Mouse (Mus musculus): ENCODE results near the gene Fam136a. TPM values are rescaled to one million over a fixed set of nuclear protein-coding genes. Genes with fewer than 3 reads are reported as not detected.

Gene Fam136a
- total and polyA plus RNA-seq, 3 experiments = 152 to 339 (median 160) TPM

DNA sequence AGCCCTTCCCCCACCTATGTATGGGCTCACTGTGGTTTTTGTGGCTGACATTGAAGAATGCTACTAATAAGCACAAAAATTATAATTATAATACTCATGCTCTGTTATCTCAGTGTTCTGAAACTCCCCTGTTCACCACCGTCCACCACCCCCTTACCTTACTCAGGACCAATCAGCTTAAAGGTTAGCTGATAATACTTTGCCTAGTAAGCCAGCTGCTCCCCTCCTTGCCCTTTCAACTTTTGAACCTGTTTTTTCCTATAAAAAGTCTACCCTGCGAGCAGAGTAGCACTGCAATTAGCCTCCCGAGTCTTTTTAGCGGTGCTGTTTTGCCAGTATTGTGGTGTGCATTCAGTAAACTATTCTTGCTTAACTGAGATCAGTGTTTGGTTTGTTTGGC lies 19.2 kb downstream of the Fam136a start:
- in situ Hi-C loops (cut with MboI; ENCODE audit: low pct_ligation_motif_present, low pct_unique_long_range_greater_than_20kb, low sequenced_read_pairs) = no loop called here
- peaks cover 12 to 34% of the 10 kb centered on the region in 2 experiments for H3K36me3 ChIP-seq (replicated peaks in 1 of 2; ENCODE audit: control insufficient read depth in 1 of 2, insufficient read depth in 1 of 2, low read length in 1 of 2)

DNA sequence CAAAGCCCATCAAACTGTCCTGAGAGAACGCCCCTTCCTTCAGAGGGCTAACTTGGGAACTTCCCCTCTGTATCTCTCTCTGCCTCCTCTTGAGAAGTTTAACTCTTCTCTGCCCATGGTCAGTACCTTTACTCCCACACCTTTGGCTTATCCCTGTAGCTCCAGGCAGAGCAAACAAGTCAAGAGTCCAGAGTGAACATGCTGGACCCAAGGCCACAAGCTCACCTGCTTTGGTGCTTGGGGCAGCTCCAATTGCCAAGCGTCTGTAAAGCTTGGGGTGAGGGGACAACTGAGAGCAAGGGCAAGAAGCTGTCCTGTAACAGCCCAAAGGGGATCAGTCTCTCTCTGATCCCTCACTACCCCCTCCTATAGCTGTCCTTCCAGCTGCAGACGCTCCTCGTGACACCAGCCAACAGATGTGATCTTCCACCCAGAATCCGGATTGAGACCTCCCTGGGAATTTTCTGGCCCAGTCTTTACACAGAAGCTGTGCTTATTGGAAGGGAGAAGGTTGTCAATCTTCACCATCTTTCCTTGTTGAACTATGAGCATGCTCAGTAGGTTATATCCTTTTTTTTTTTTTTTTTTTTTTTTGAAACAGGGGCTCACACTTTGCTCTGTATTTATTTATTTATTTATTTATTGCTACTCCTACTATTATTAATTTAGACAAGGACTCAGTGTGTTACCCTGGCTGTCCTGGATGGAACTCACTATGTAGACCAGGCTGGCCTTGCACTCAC lies 20.1 kb downstream of the Fam136a start:
- in situ Hi-C loops (cut with MboI; ENCODE audit: low pct_ligation_motif_present, low pct_unique_long_range_greater_than_20kb, low sequenced_read_pairs) = no loop called here
- H3K4me3 ChIP-seq (replicated peaks in 1 of 3; ENCODE audit: low read depth in 2 of 3, low read length in 2 of 3, poor library complexity in 1 of 3) = no peak overlapping the region
- no peaks in the 10 kb centered on the region for H3K9me3 ChIP-seq (replicated peaks; ENCODE audit: low read length)
- no peaks in the 10 kb centered on the region for H3K27me3 ChIP-seq (replicated peaks)
- peaks cover 20 to 38% of the 10 kb centered on the region in 2 experiments for H3K36me3 ChIP-seq (replicated peaks in 1 of 2; ENCODE audit: control insufficient read depth in 1 of 2, insufficient read depth in 1 of 2, low read length in 1 of 2)
- no peak overlapping the region for H3K4me2 ChIP-seq (ENCODE audit: insufficient read depth, low read depth, poor library complexity, severe bottlenecking)
- TF ChIP-seq ZKSCAN1 (IDR thresholded peaks at IDR 0.05; ENCODE audit: borderline replicate concordance, low read depth, low read length) (no peak), POLR2AphosphoS2 (IDR thresholded peaks at IDR 0.05; ENCODE audit: low read depth, low read length) (no peak), ZNF384 (IDR thresholded peaks at IDR 0.05; ENCODE audit: low read depth, low read length) (no peak), RAD21 (IDR thresholded peaks at IDR 0.05; ENCODE audit: low read depth, low read length) (no peak), PAX5 (IDR thresholded peaks at IDR 0.05; ENCODE audit: low read length) (no peak), RCOR1 (conservative IDR thresholded peaks at IDR 0.05; ENCODE audit: low read depth, low read length) (no peak), MAFK (IDR thresholded peaks at IDR 0.05; ENCODE audit: insufficient replicate concordance, low read length) (no peak), E2F4 (IDR thresholded peaks at IDR 0.05; ENCODE audit: insufficient replicate concordance, low read depth, low read length) (no peak), MAZ (IDR thresholded peaks at IDR 0.05; ENCODE audit: low read depth, low read length) (no peak), GABPA (IDR thresholded peaks at IDR 0.05; ENCODE audit: insufficient replicate concordance, low read depth, low read length) (no peak), BHLHE40 (IDR thresholded peaks at IDR 0.05; ENCODE audit: low read depth, low read length) (no peak), SIN3A (IDR thresholded peaks at IDR 0.05; ENCODE audit: low read length) (no peak), ZMIZ1 (IDR thresholded peaks at IDR 0.05; ENCODE audit: low read depth, low read length) (no peak), ETS1 (conservative IDR thresholded peaks at IDR 0.05; ENCODE audit: low read depth, low read length) (no peak), ZC3H11A (IDR thresholded peaks at IDR 0.05; ENCODE audit: low read depth, low read length) (no peak), IRF4 (IDR thresholded peaks at IDR 0.05; ENCODE audit: low read depth, low read length) (no peak), JUN (IDR thresholded peaks at IDR 0.05; ENCODE audit: insufficient read depth, low read depth, low read length) (no peak)
- no peaks in the 10 kb centered on the region for H3K4me1 ChIP-seq (ENCODE audit: control insufficient read depth in 1 of 2, insufficient read depth in 2 of 2)
- no peak for DNase-seq (ENCODE audit: extremely low read depth)
- no peak overlapping the region for H3K27ac ChIP-seq (ENCODE audit: insufficient read depth, low read depth)
- no peaks in the 10 kb centered on the region for H3K79me2 ChIP-seq (replicated peaks; ENCODE audit: control insufficient read depth, extremely low read depth, insufficient read depth, poor library complexity, severe bottlenecking)
- dilution Hi-C loops (cut with MboI; ENCODE audit: extremely low pct_ligation_motif_present, extremely low pct_unique_long_range_greater_than_20kb, low sequenced_read_pairs) = no loop called here
- H3K9ac ChIP-seq (ENCODE audit: insufficient read depth, low read depth) = no peak overlapping the region

More for the DNA sequence above, 19.2 kb downstream of the Fam136a start:
- Histone ChIP-seq H3K4me2 (ENCODE audit: insufficient read depth, low read depth, poor library complexity, severe bottlenecking) (no peak overlapping the region), H3K9me3 (replicated peaks; ENCODE audit: low read length) (no peaks in the 10 kb centered on the region), H3K9ac (ENCODE audit: insufficient read depth, low read depth) (no peak overlapping the region), H3K4me3 (replicated peaks in 1 of 3; ENCODE audit: low read depth in 2 of 3, low read length in 2 of 3, poor library complexity in 1 of 3) (no peak overlapping the region), H3K27ac (ENCODE audit: insufficient read depth, low read depth) (no peak overlapping the region), H3K4me1 (ENCODE audit: control insufficient read depth in 1 of 2, insufficient read depth in 2 of 2) (no peaks in the 10 kb centered on the region), H3K27me3 (replicated peaks) (no peaks in the 10 kb centered on the region), H3K79me2 (replicated peaks; ENCODE audit: control insufficient read depth, extremely low read depth, insufficient read depth, poor library complexity, severe bottlenecking) (no peaks in the 10 kb centered on the region)
- no peak for TF ChIP-seq CTCF (conservative IDR thresholded peaks at IDR 0.05 in 1 of 2, IDR thresholded peaks at IDR 0.05 in 1 of 2; ENCODE audit: low read depth in 2 of 2, low read length in 2 of 2)
- no peak for TF ChIP-seq NELFE (IDR thresholded peaks at IDR 0.05; ENCODE audit: low read depth, low read length)
- no peak for TF ChIP-seq TBP (conservative IDR thresholded peaks at IDR 0.05; ENCODE audit: low read depth, low read length)
- no peak for TF ChIP-seq MAX (IDR thresholded peaks at IDR 0.05; ENCODE audit: low read length)
- TF ChIP-seq ETS1 (conservative IDR thresholded peaks at IDR 0.05; ENCODE audit: low read depth, low read length) = no peak
- no peak for TF ChIP-seq EP300 (IDR thresholded peaks at IDR 0.05; ENCODE audit: low read length)
- no peak for TF ChIP-seq NRF1 (IDR thresholded peaks at IDR 0.05; ENCODE audit: low read depth, low read length)
- no peak for TF ChIP-seq ZNF384 (IDR thresholded peaks at IDR 0.05; ENCODE audit: low read depth, low read length)
- no peak for TF ChIP-seq MYC (IDR thresholded peaks at IDR 0.05; ENCODE audit: low read depth, low read length)
- TF ChIP-seq ZC3H11A (IDR thresholded peaks at IDR 0.05; ENCODE audit: low read depth, low read length) = no peak
- no peak for TF ChIP-seq CHD1 (IDR thresholded peaks at IDR 0.05; ENCODE audit: low read depth, low read length)
- no peak for TF ChIP-seq JUN (IDR thresholded peaks at IDR 0.05; ENCODE audit: insufficient read depth, low read depth, low read length)
- no peak for TF ChIP-seq MAFK (IDR thresholded peaks at IDR 0.05; ENCODE audit: insufficient replicate concordance, low read length)
- TF ChIP-seq USF1 (IDR thresholded peaks at IDR 0.05; ENCODE audit: low read depth, low read length) = no peak
- TF ChIP-seq RCOR1 (conservative IDR thresholded peaks at IDR 0.05; ENCODE audit: low read depth, low read length) = no peak
- no peak for TF ChIP-seq E2F4 (IDR thresholded peaks at IDR 0.05; ENCODE audit: insufficient replicate concordance, low read depth, low read length)
- no peak for DNase-seq (ENCODE audit: extremely low read depth)
- dilution Hi-C loops (cut with MboI; ENCODE audit: extremely low pct_ligation_motif_present, extremely low pct_unique_long_range_greater_than_20kb, low sequenced_read_pairs) = no loop called here

Data from CH12.LX (cell line).